In the genomic region with DNA sequence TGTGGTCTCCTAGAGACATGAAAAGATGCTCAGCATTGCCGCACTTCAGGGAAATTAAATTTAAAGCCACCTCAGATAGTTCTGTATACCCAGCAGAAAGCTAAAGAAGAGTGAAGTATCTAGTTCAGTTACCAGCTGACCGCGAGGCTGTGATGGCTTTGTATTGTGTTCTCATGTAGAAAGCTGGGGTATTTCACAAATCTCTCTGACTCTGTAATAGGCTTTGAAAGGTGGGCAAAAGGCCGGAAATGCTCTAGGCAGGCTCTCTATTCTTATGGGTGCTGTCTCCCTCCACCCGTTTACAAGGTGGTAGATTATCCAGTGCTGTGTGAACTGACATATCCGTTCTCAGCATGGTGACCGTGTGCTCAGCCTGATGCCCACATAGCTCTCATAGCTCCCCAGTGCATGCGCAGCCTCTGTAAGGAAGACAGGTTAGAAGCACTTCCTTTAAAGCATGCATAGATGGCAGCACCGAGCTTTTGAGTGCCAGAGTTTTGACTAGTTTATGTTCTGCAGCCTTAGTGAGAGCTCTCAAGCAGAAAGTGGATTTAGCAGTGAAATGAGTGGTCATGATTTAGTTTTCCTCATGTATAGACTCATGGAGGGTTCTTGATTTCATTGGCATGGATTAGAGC, we compare ENCODE assay signal across 8 mouse cellular contexts. TPM values are rescaled to one million over a fixed set of nuclear protein-coding genes. Genes with fewer than 3 reads are reported as not detected.
DNase-seq lines count a peak whose midpoint lies in the region; ATAC-seq lines count a peak whose summit lies in the region.

No protein-coding gene starts in this region.

- ATAC-seq in hindbrain, embryonic 12.5 days (ENCODE audit: low FRiP score), result peak; percentile 52; the same call in 1 of the 2 replicates

- H3K36me3 ChIP-seq in hindbrain, embryonic 12.5 days, result no peaks in the 10 kb centered on the region

- 57% methylated on average over 9 of the region's 9 CpGs for WGBS in hindbrain, embryonic 12.5 days

- H3K9ac ChIP-seq in hindbrain, embryonic 12.5 days, result no peak overlapping the region

- no peaks in the 10 kb centered on the region for H3K27me3 ChIP-seq in hindbrain, embryonic 12.5 days

- no peak overlapping the region for H3K4me3 ChIP-seq in hindbrain, embryonic 12.5 days

- DNase-seq in ovary, postnatal 14 days (ENCODE audit: low spot score), result peak; percentile 13
- DNase-seq in ovary, adult 18-20 months (ENCODE audit: low spot score), result no peak
- peak; percentile 27 to 55 for DNase-seq in cerebellum, postnatal 25 days
- DNase-seq in layer of hippocampus, adult 9-11 months, result peak; percentile 57
- peak; percentile 21 for DNase-seq in lung, postnatal 25 days (ENCODE audit: low spot score)
- DNase-seq in right cerebral cortex, postnatal 25 days, result peak; percentile 39
- no peak for DNase-seq in c-Kit-positive CD71-positive TER-119-positive erythroid progenitor cells, embryonic 14.5 days (ENCODE audit: low spot score)

- H3K9me3 ChIP-seq in hindbrain, embryonic 12.5 days (replicated peaks), result no peaks in the 10 kb centered on the region

- no peak overlapping the region for H3K27ac ChIP-seq in hindbrain, embryonic 12.5 days

- peaks cover 3% of the 10 kb centered on the region; the same call in 1 of the 2 replicates for H3K4me1 ChIP-seq in hindbrain, embryonic 12.5 days

- H3K4me2 ChIP-seq in hindbrain, embryonic 12.5 days (replicated peaks), result no peak overlapping the region

RNA-seq across cellular contexts. Expression of a gene that starts 57.4 kb away (rescaled TPM):
- polyA plus RNA-seq in hindbrain, embryonic 12.5 days (2016; fragmentation: Nextera tagmentation; extraction: Ambion mirVana), result 19.5 and 21.5 TPM in 2 replicates

Comparison
In these comparisons a context has a peak if more than half of its experiments do, and no peak if none do; other contexts are left out.
1. DNase-seq: peak in ovary, postnatal 14 days (single experiment), cerebellum, postnatal 25 days (2 of 2), layer of hippocampus, adult 9-11 months (single experiment), lung, postnatal 25 days (single experiment) and right cerebral cortex, postnatal 25 days (single experiment); none in ovary, adult 18-20 months (single experiment) and c-Kit-positive CD71-positive TER-119-positive erythroid progenitor cells, embryonic 14.5 days (single experiment).